Mouse (Mus musculus) liver, adult 10 weeks (tissue): ENCODE data around the gene Sav1. TPM values are rescaled to one million over a fixed set of nuclear protein-coding genes. Genes with fewer than 3 reads are reported as not detected.

Experiments
- polyA plus RNA-seq: library from polyadenylated mRNA; stranded (reverse); fragments of 350-450 nt; fragmentation: Illumina TruSeq; extraction: RNeasy Lipid Tissue Mini Kit (QIAGEN cat#74804); gene quantifications from one replicate; pipeline ENCODE4 v1.2.3, GENCODE M21; 2014; ENCODE audit warnings: low read depth, low replicate concordance

The Sav1 gene
- polyA plus RNA-seq, result 26.0 TPM

GRCm38 (mm10) chr12:69986786-69987497, at the start of gene Sav1:
Sav1 (minus strand) TSS chr12:69987002.

Other genes starting within 250 kb of the Sav1 start
- 0.45 TPM for gene Cdkl1, start 195.7 kb downstream of the Sav1 start, polyA plus RNA-seq
- gene Atl1, start 94.4 kb downstream of the Sav1 start, polyA plus RNA-seq, result 1.5 TPM
- gene Map4k5, start 93.8 kb downstream of the Sav1 start, polyA plus RNA-seq, result 20.3 TPM
- 1.2 TPM for gene Nin, start 126.7 kb upstream of the Sav1 start, polyA plus RNA-seq
- gene Abhd12b, start 167.1 kb upstream of the Sav1 start, polyA plus RNA-seq, result not detected
- 381 TPM for gene Pygl, start 244.5 kb upstream of the Sav1 start, polyA plus RNA-seq